Mouse (Mus musculus): ENCODE measurements around the gene Fuca1. TPM values are rescaled to one million over a fixed set of nuclear protein-coding genes. Genes with fewer than 3 reads are reported as not detected.

Fuca1 gene
- polyA plus RNA-seq, 1 experiment from 2014 or later: 108 TPM

DNA sequence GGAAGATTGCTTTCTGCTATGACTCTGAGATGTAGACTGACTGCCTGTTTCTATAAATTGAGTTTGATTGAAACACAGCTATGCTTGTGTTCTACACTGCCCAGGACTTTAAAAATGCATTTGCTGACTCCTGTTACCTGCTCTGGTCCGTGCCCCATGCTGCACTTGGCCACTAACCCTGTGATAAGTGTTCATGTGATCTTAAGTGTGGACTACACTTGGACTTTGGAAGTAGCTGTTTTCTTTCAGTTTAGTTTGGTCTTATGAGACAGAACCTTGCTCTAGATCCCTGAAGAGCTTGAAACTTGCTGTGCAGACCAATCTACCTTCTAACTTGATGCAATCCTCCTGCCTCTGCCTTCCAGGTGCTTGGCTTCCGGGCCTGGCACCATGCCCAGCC, 3.9 kb downstream of the Fuca1 start:
- no peak for DNase-seq (ENCODE audit: low spot score)
- Histone ChIP-seq H3K27ac (ENCODE audit: low read depth) (no peak overlapping the region), H3K9me3 (ENCODE audit: control insufficient read depth, low read length) (no peaks in the 10 kb centered on the region), H3K36me3 (ENCODE audit: control insufficient read depth, insufficient read depth, low read length) (peaks cover 19% of the 10 kb centered on the region; the same call in 1 of the 2 replicates), H3K4me1 (replicated peaks; ENCODE audit: control insufficient read depth, insufficient read depth, low read length) (peaks cover 7% of the 10 kb centered on the region), H3K9ac (ENCODE audit: low read length) (no peak overlapping the region), H3K4me3 (ENCODE audit: low read depth, low read length) (no peak overlapping the region), H3K4me2 (ENCODE audit: low read length) (no peak overlapping the region), H3K27me3 (replicated peaks; ENCODE audit: control insufficient read depth, insufficient read depth, low read length) (no peaks in the 10 kb centered on the region)
- WGBS: 87% methylated on average over 2 of the region's 2 CpGs
- ATAC-seq (replicated peaks; ENCODE audit: low FRiP score, low TSS enrichment, low read depth): no peak

DNA sequence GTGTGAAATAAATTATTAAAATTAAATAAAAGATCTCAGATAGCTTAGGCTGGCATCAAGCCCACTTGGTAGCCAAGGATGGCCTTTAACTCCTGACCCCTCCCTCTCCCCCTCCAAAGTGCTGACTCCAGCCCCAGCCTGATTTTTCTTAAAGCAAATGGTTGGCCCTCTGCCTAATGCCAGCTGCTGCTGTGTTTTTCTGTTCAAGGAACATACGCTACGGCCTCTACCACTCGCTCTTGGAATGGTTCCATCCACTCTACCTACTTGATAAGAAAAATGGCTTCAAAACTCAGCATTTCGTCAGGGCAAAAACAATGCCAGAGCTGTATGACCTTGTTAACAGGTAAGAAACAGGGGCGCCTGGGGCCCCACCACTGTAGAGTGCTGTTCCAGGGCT, 4.8 kb downstream of the Fuca1 start:
- Histone ChIP-seq H3K4me2 (ENCODE audit: low read length) (no peak overlapping the region), H3K27me3 (replicated peaks; ENCODE audit: control insufficient read depth, insufficient read depth, low read length) (no peaks in the 10 kb centered on the region), H3K4me1 (replicated peaks; ENCODE audit: control insufficient read depth, insufficient read depth, low read length) (peaks cover 7% of the 10 kb centered on the region), H3K9ac (ENCODE audit: low read length) (no peak overlapping the region), H3K27ac (ENCODE audit: low read depth) (no peak overlapping the region), H3K36me3 (ENCODE audit: control insufficient read depth, insufficient read depth, low read length) (peaks cover 19% of the 10 kb centered on the region; the same call in 1 of the 2 replicates), H3K4me3 (ENCODE audit: low read depth, low read length) (no peak overlapping the region), H3K9me3 (ENCODE audit: control insufficient read depth, low read length) (no peaks in the 10 kb centered on the region)
- no peak for ATAC-seq (replicated peaks; ENCODE audit: low FRiP score, low TSS enrichment, low read depth)
- DNase-seq (ENCODE audit: low spot score): no peak
- WGBS: 81% methylated on average over 5 of the region's 5 CpGs

DNA sequence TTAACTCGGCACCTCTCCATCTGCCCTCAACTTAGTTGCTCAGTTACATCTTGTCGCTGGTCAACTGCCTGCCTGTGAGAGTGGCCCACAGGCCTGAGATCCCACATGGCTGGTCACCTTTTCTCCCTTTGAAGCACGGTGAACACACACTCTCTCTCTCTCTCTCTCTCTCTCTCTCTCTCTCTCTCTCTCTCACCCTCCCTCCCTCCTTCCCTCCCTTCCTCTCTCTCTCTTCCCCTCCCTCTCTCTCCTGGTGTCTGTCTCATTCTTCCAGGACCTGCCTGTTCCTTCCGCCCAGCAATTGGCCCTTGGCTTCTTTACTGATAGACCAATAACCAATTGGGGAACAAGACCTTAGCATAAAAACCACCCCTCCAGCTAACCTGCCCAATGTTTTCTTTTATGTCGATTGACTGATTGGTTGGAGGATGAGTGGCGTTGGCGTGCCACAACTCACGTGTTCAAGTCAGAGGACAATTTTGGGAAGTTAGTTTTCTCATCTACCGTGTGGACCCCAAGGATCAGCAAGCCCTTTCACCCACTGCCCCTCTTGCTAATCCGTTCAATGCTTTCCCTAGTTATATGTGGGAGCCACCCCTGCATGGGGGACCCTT, 5.8 kb downstream of the Fuca1 start:
- no peak for DNase-seq (ENCODE audit: low spot score)
- no peaks in the 10 kb centered on the region for H3K9me3 ChIP-seq (ENCODE audit: control insufficient read depth, low read length)
- H3K36me3 ChIP-seq (ENCODE audit: control insufficient read depth, insufficient read depth, low read length): peaks cover 19% of the 10 kb centered on the region; the same call in 1 of the 2 replicates
- H3K27me3 ChIP-seq (replicated peaks; ENCODE audit: control insufficient read depth, insufficient read depth, low read length): no peaks in the 10 kb centered on the region
- no peak for ATAC-seq (replicated peaks; ENCODE audit: low FRiP score, low TSS enrichment, low read depth)
- H3K4me3 ChIP-seq (ENCODE audit: low read depth, low read length): no peak overlapping the region
- peaks cover 7% of the 10 kb centered on the region for H3K4me1 ChIP-seq (replicated peaks; ENCODE audit: control insufficient read depth, insufficient read depth, low read length)
- no peak overlapping the region for H3K4me2 ChIP-seq (ENCODE audit: low read length)
- no peak overlapping the region for H3K9ac ChIP-seq (ENCODE audit: low read length)
- WGBS: 84% methylated on average over 10 of the region's 10 CpGs
- no peak overlapping the region for H3K27ac ChIP-seq (ENCODE audit: low read depth)

DNA sequence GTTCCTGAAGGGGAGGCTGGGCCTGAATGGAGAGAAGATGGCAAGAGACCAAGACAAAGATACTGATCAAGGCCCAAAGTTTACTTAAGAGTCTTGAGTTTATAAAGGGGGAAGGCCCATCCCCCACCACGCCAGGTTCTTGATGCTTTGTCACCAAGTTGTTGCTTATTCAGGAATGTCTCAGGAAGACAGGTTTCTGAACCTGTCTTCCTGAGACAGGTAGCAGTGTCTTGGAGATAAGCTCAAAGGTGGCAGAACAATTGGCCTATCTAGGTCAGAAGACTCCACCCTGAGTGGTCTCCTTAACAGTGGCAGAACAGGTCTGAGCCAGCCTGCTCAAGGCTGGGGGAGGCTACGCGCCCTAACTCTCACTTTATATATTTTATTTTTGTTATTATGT, 6.3 kb downstream of the Fuca1 start:
- no peak overlapping the region for H3K27ac ChIP-seq (ENCODE audit: low read depth)
- DNase-seq (ENCODE audit: low spot score): no peak
- H3K9me3 ChIP-seq (ENCODE audit: control insufficient read depth, low read length): no peaks in the 10 kb centered on the region
- peaks cover 4% of the 10 kb centered on the region for H3K4me1 ChIP-seq (replicated peaks; ENCODE audit: control insufficient read depth, insufficient read depth, low read length)
- ATAC-seq (replicated peaks; ENCODE audit: low FRiP score, low TSS enrichment, low read depth): no peak
- H3K9ac ChIP-seq (ENCODE audit: low read length): no peak overlapping the region
- WGBS: 82% methylated on average over 3 of the region's 3 CpGs
- H3K36me3 ChIP-seq (ENCODE audit: control insufficient read depth, insufficient read depth, low read length): peaks cover 19% of the 10 kb centered on the region; the same call in 1 of the 2 replicates
- H3K4me3 ChIP-seq (ENCODE audit: low read depth, low read length): no peak overlapping the region
- H3K4me2 ChIP-seq (ENCODE audit: low read length): no peak overlapping the region
- no peaks in the 10 kb centered on the region for H3K27me3 ChIP-seq (replicated peaks; ENCODE audit: control insufficient read depth, insufficient read depth, low read length)

DNA sequence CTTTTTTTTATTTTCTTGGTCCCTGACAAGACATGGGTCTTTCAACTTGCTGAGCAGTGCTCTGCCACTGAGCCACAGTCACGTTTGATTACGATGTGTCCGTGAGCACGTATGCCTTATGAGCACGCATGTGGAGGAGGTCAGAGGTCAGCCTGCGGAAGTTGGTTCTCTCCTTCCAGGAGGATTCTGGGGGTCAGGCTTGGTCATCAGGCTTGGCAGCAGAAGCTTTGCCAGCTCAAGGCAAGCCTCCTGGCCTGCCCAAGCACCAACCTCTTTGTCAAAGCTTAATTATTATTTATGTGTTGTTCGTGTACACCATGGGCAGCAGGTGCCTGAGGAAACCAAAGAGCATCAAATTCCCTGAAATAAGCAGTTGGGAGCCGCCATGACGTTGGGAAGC, 7.8 kb downstream of the Fuca1 start:
- Histone ChIP-seq H3K9ac (ENCODE audit: low read length) (no peak overlapping the region), H3K27ac (ENCODE audit: low read depth) (no peak overlapping the region), H3K36me3 (ENCODE audit: control insufficient read depth, insufficient read depth, low read length) (peaks cover 27% of the 10 kb centered on the region), H3K9me3 (ENCODE audit: control insufficient read depth, low read length) (no peaks in the 10 kb centered on the region), H3K4me2 (ENCODE audit: low read length) (no peak overlapping the region), H3K4me3 (ENCODE audit: low read depth, low read length) (no peak overlapping the region), H3K4me1 (replicated peaks; ENCODE audit: control insufficient read depth, insufficient read depth, low read length) (no peaks in the 10 kb centered on the region), H3K27me3 (replicated peaks; ENCODE audit: control insufficient read depth, insufficient read depth, low read length) (no peaks in the 10 kb centered on the region)
- no peak for ATAC-seq (replicated peaks; ENCODE audit: low FRiP score, low TSS enrichment, low read depth)
- 88% methylated on average over 9 of the region's 9 CpGs for WGBS
- DNase-seq (ENCODE audit: low spot score): no peak

DNA sequence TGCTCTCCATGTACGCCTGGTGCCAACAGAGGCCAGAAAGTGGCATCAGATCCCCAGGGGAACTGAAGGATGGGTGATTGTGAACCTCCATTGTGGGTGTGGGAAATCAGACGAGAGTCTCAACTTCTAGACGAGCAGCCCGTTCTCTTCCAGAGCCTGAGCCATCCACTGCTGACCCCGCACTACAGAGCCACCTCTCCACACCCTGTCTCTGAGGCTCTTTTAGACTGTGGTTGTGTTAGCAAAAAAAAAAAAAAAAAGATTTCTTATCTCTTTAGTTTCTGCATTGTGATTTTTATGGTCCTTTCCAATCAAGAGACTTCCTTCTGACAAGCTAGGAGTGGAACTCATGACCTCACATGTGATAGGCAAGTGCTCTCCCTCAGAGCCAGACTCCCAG, 8.9 kb downstream of the Fuca1 start:
- no peak for ATAC-seq (replicated peaks; ENCODE audit: low FRiP score, low TSS enrichment, low read depth)
- Histone ChIP-seq H3K27ac (ENCODE audit: low read depth) (no peak overlapping the region), H3K4me2 (ENCODE audit: low read length) (no peak overlapping the region)

DNA sequence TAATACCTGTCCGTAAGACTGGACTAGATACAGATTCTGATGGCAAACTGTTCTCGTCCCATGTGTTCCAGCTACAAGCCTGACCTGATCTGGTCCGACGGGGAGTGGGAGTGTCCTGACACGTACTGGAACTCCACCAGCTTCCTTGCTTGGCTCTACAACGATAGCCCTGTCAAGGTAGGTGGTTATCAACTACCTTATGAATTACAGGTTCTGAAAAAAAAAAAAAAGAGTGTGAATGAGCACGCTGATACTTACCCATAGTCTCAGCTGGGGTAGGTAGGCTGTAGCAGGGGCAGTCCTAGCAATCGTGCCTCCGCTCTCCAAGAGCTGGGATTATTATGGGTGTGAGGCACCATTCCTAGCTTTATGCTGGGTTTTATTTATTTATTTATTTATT, 9.3 kb downstream of the Fuca1 start:
- no peak overlapping the region for H3K4me3 ChIP-seq (ENCODE audit: low read depth, low read length)
- no peak overlapping the region for H3K9ac ChIP-seq (ENCODE audit: low read length)
- no peak for DNase-seq (ENCODE audit: low spot score)
- H3K9me3 ChIP-seq (ENCODE audit: control insufficient read depth, low read length): no peaks in the 10 kb centered on the region
- no peaks in the 10 kb centered on the region for H3K4me1 ChIP-seq (replicated peaks; ENCODE audit: control insufficient read depth, insufficient read depth, low read length)
- 67% methylated on average over 9 of the region's 9 CpGs for WGBS
- no peak overlapping the region for H3K4me2 ChIP-seq (ENCODE audit: low read length)
- no peak for ATAC-seq (replicated peaks; ENCODE audit: low FRiP score, low TSS enrichment, low read depth)
- H3K27me3 ChIP-seq (replicated peaks; ENCODE audit: control insufficient read depth, insufficient read depth, low read length): no peaks in the 10 kb centered on the region
- H3K36me3 ChIP-seq (ENCODE audit: control insufficient read depth, insufficient read depth, low read length): peaks cover 33% of the 10 kb centered on the region
- no peak overlapping the region for H3K27ac ChIP-seq (ENCODE audit: low read depth)

More for the DNA sequence above, 8.9 kb downstream of the Fuca1 start:
- DNase-seq (ENCODE audit: low spot score): no peak
- Histone ChIP-seq H3K36me3 (ENCODE audit: control insufficient read depth, insufficient read depth, low read length) (peaks cover 33% of the 10 kb centered on the region), H3K27me3 (replicated peaks; ENCODE audit: control insufficient read depth, insufficient read depth, low read length) (no peaks in the 10 kb centered on the region), H3K4me1 (replicated peaks; ENCODE audit: control insufficient read depth, insufficient read depth, low read length) (no peaks in the 10 kb centered on the region), H3K9ac (ENCODE audit: low read length) (no peak overlapping the region), H3K9me3 (ENCODE audit: control insufficient read depth, low read length) (no peaks in the 10 kb centered on the region), H3K4me3 (ENCODE audit: low read depth, low read length) (no peak overlapping the region)
- 80% methylated on average over 5 of the region's 5 CpGs for WGBS

DNA sequence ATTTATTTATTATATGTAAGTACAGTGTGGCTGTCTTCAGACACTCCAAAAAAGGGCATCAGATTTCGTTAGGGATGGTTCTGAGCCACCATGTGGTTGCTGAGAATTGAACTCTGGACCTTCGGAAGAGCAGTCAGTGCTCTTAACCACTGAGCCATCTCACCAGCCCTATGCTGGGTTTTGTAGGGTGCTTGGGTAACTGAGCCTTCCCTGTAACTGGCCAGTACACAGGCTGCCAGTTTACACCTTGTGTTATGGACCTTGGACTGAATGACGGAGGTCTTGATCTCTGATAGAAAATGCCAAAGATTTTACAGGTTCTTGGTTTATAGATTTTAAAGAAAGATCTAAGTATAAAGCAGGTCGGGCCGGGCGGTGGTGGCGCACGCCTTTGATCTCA, 9.7 kb downstream of the Fuca1 start:
- no peak overlapping the region for H3K9ac ChIP-seq (ENCODE audit: low read length)
- DNase-seq (ENCODE audit: low spot score) (no peak), ATAC-seq (replicated peaks; ENCODE audit: low FRiP score, low TSS enrichment, low read depth) (no peak)
- H3K36me3 ChIP-seq (ENCODE audit: control insufficient read depth, insufficient read depth, low read length): peaks cover 34% of the 10 kb centered on the region
- H3K4me1 ChIP-seq (replicated peaks; ENCODE audit: control insufficient read depth, insufficient read depth, low read length): no peaks in the 10 kb centered on the region
- H3K9me3 ChIP-seq (ENCODE audit: control insufficient read depth, low read length): no peaks in the 10 kb centered on the region
- H3K27ac ChIP-seq (ENCODE audit: low read depth): no peak overlapping the region
- no peaks in the 10 kb centered on the region for H3K27me3 ChIP-seq (replicated peaks; ENCODE audit: control insufficient read depth, insufficient read depth, low read length)
- H3K4me2 ChIP-seq (ENCODE audit: low read length): no peak overlapping the region
- 93% methylated on average over 8 of the region's 8 CpGs for WGBS
- H3K4me3 ChIP-seq (ENCODE audit: low read depth, low read length): no peak overlapping the region

DNA sequence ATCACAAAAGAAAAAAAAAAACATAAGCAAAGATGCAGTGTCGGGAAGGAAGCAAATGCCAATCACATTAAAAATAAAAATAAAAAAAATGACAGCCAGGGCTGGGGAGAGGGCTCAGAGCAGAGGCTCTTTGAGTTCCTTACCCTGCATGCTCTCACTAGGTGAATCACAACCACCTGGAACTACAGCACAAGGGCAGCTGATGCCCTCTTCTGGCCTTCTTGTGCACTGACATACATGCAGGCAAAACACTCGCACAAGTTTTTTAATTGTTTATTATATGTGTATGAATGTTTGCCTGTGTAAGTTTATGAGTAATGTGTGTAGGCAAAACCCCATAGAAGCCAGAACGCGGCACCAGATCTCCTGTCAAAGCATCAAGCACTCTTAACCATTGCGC, 11.3 kb downstream of the Fuca1 start:
- ATAC-seq (replicated peaks; ENCODE audit: low FRiP score, low TSS enrichment, low read depth) (no peak), DNase-seq (ENCODE audit: low spot score) (no peak)
- no peaks in the 10 kb centered on the region for H3K27me3 ChIP-seq (replicated peaks; ENCODE audit: control insufficient read depth, insufficient read depth, low read length)
- H3K9me3 ChIP-seq (ENCODE audit: control insufficient read depth, low read length): no peaks in the 10 kb centered on the region
- H3K36me3 ChIP-seq (ENCODE audit: control insufficient read depth, insufficient read depth, low read length): peaks cover 32% of the 10 kb centered on the region
- WGBS: 65% methylated on average over 5 of the region's 5 CpGs
- H3K4me3 ChIP-seq (ENCODE audit: low read depth, low read length): no peak overlapping the region
- H3K9ac ChIP-seq (ENCODE audit: low read length): no peak overlapping the region
- no peak overlapping the region for H3K27ac ChIP-seq (ENCODE audit: low read depth)
- H3K4me1 ChIP-seq (replicated peaks; ENCODE audit: control insufficient read depth, insufficient read depth, low read length): no peaks in the 10 kb centered on the region
- no peak overlapping the region for H3K4me2 ChIP-seq (ENCODE audit: low read length)

Data from intestine, embryonic 14.5 days (tissue).